Mouse (Mus musculus): ENCODE data around the gene Rab7. TPM values are rescaled to one million over a fixed set of nuclear protein-coding genes. Genes with fewer than 3 reads are reported as not detected.

Rab7 gene
- polyA plus RNA-seq, 1 experiment, result 78.5 TPM

DNA sequence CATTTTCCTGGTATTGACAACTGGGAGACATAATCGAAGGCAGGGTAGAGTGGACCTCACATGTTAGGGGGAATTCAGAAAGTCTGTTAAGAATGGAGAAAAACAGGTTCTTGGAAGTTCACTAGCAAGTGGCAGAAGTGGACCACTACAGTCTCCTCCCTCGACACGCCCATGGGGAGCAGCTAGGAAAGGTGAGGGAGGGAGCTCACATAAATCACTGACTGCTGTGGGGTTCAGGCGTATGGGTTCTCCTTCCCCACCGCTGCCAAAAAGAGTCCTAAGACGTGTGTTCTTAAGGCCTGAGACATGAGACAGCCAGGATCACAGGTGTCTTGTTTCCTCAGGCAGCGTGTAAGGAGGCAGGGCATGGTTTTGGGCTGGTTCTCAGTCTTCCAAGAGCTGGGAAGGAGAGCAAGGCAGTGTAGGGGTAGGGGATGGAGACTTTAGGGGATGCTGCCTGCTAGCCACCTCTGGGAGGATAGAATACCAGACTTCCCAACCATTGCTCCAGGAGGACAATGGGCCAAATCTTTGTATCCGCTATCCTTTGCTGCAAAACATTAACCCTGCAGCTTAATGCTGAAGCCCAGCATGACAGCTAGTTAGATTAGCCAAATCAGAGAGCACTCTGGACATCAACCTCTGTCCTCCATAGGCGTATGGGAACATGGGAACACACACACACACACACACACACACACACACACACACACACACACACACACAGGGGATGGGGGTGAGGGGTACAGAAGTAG, 9.2 kb upstream of the Rab7 start:
- no peak for TF ChIP-seq POLR2A (IDR thresholded peaks at IDR 0.05; ENCODE audit: low read depth, low read length)
- no peak for TF ChIP-seq CTCF (IDR thresholded peaks at IDR 0.05; ENCODE audit: extremely low read depth, insufficient read length, insufficient replicate concordance, low read depth, low read length)
- Histone ChIP-seq H3K4me1 (ENCODE audit: control insufficient read depth, insufficient read depth, insufficient read length, low read length) (peaks cover 17% of the 10 kb centered on the region; the same call in 1 of the 2 replicates), H3K27me3 (ENCODE audit: control insufficient read depth, insufficient read depth, low read length) (peaks cover 3% of the 10 kb centered on the region; the same call in 1 of the 2 replicates), H3K27ac (ENCODE audit: insufficient read depth, low read depth, low read length) (no peak overlapping the region), H3K4me3 (ENCODE audit: low read depth, low read length) (no peak overlapping the region), H3K36me3 (ENCODE audit: control insufficient read depth, insufficient read depth, low read length) (no peaks in the 10 kb centered on the region)
- 45% methylated on average over 9 of the region's 9 CpGs for WGBS

- TF ChIP-seq CTCF (IDR thresholded peaks at IDR 0.05; ENCODE audit: extremely low read depth, insufficient read length, insufficient replicate concordance, low read depth, low read length), result no peak
- no peak for TF ChIP-seq POLR2A (IDR thresholded peaks at IDR 0.05; ENCODE audit: low read depth, low read length)
- peaks cover 3% of the 10 kb centered on the region; the same call in 1 of the 2 replicates for H3K27me3 ChIP-seq (ENCODE audit: control insufficient read depth, insufficient read depth, low read length)
- H3K4me3 ChIP-seq (ENCODE audit: low read depth, low read length), result no peak overlapping the region
- no peaks in the 10 kb centered on the region for H3K36me3 ChIP-seq (ENCODE audit: control insufficient read depth, insufficient read depth, low read length)
- WGBS, result 23% methylated on average over 11 of the region's 11 CpGs
- no peak overlapping the region for H3K27ac ChIP-seq (ENCODE audit: insufficient read depth, low read depth, low read length)
- H3K4me1 ChIP-seq (ENCODE audit: control insufficient read depth, insufficient read depth, insufficient read length, low read length), result peaks cover 20% of the 10 kb centered on the region; the same call in 1 of the 2 replicates
Observed at GRCm38 (mm10) chr6:88053228-88054080, 8.4 kb upstream of the Rab7 start.

- Histone ChIP-seq H3K4me1 (ENCODE audit: control insufficient read depth, insufficient read depth, insufficient read length, low read length) (peaks cover 20% of the 10 kb centered on the region; the same call in 1 of the 2 replicates), H3K36me3 (ENCODE audit: control insufficient read depth, insufficient read depth, low read length) (no peaks in the 10 kb centered on the region), H3K27ac (ENCODE audit: insufficient read depth, low read depth, low read length) (no peak overlapping the region), H3K4me3 (ENCODE audit: low read depth, low read length) (no peak overlapping the region), H3K27me3 (ENCODE audit: control insufficient read depth, insufficient read depth, low read length) (peaks cover 3% of the 10 kb centered on the region; the same call in 1 of the 2 replicates)
- 43% methylated on average over 5 of the region's 5 CpGs for WGBS
- no peak for TF ChIP-seq CTCF (IDR thresholded peaks at IDR 0.05; ENCODE audit: extremely low read depth, insufficient read length, insufficient replicate concordance, low read depth, low read length)
- no peak for TF ChIP-seq POLR2A (IDR thresholded peaks at IDR 0.05; ENCODE audit: low read depth, low read length)
Observed at GRCm38 (mm10) chr6:88051206-88051605, 6.1 kb upstream of the Rab7 start.

DNA sequence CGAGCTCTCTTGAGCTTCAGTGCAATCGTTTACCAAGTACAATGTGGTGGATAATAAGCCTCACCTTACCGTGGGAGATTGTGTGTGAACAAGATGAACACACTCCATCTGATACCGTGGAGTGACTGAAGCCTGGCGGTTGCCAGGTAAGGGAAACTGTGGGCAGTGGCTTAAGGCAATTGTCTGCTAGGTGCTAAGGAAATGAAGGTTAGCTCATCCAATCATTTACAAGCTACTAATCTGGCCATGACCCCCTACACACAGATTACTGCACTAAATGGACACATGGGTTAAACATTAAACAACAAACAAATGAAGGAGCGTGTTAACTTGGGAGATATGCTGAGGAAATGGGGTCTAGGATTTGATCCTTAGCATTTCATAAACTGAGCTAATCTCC, 3.9 kb upstream of the Rab7 start:
- Histone ChIP-seq H3K4me1 (ENCODE audit: control insufficient read depth, insufficient read depth, insufficient read length, low read length) (peaks cover 13% of the 10 kb centered on the region; the same call in 1 of the 2 replicates), H3K4me3 (ENCODE audit: low read depth, low read length) (no peak overlapping the region), H3K27ac (ENCODE audit: insufficient read depth, low read depth, low read length) (peak overlapping the region; percentile 45), H3K27me3 (ENCODE audit: control insufficient read depth, insufficient read depth, low read length) (no peaks in the 10 kb centered on the region; the same call in 1 of the 2 replicates), H3K36me3 (ENCODE audit: control insufficient read depth, insufficient read depth, low read length) (no peaks in the 10 kb centered on the region)
- 25% methylated on average over 6 of the region's 6 CpGs for WGBS
- TF ChIP-seq CTCF (IDR thresholded peaks at IDR 0.05; ENCODE audit: extremely low read depth, insufficient read length, insufficient replicate concordance, low read depth, low read length) (no peak), POLR2A (IDR thresholded peaks at IDR 0.05; ENCODE audit: low read depth, low read length) (no peak)

GRCm38 (mm10) chr6:88047853-88048252, 2.8 kb upstream of the Rab7 start:
- TF ChIP-seq CTCF (IDR thresholded peaks at IDR 0.05; ENCODE audit: extremely low read depth, insufficient read length, insufficient replicate concordance, low read depth, low read length), result no peak
- TF ChIP-seq POLR2A (IDR thresholded peaks at IDR 0.05; ENCODE audit: low read depth, low read length), result no peak
- H3K27ac ChIP-seq (ENCODE audit: insufficient read depth, low read depth, low read length), result peak overlapping the region; percentile 2; the same call in 1 of the 2 replicates
- WGBS, result 43% methylated on average over 5 of the region's 5 CpGs

DNA sequence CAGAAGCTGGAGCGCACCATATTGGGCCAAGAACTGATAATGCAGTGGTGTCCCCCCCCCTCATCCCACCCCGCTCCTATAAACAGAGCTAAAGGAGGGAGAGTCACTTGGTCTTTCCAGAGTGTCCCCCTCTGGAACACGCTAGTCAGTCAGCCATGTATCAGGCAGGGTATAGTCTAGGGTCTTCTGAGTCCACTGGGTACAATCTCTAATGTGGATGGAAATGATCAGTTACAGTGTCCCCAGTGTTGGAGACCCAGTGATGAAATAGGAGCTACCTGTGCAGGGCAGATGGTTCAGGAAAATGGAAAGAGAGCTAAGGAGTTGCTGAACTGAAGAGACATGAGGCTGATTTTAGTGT, 316 bp upstream of the Rab7 start:
- H3K27ac ChIP-seq (ENCODE audit: insufficient read depth, low read depth, low read length), result no peak overlapping the region
- H3K4me1 ChIP-seq (ENCODE audit: control insufficient read depth, insufficient read depth, insufficient read length, low read length), result peaks cover 18% of the 10 kb centered on the region
- TF ChIP-seq CTCF (IDR thresholded peaks at IDR 0.05; ENCODE audit: extremely low read depth, insufficient read length, insufficient replicate concordance, low read depth, low read length) (no peak), POLR2A (IDR thresholded peaks at IDR 0.05; ENCODE audit: low read depth, low read length) (no peak)
- no peaks in the 10 kb centered on the region for H3K27me3 ChIP-seq (ENCODE audit: control insufficient read depth, insufficient read depth, low read length)
- peak overlapping the region; percentile 85 for H3K4me3 ChIP-seq (ENCODE audit: low read depth, low read length)
- WGBS, result 28% methylated on average over 3 of the region's 3 CpGs
- H3K36me3 ChIP-seq (ENCODE audit: control insufficient read depth, insufficient read depth, low read length), result no peaks in the 10 kb centered on the region

More at GRCm38 (mm10) chr6:88047853-88048252, 2.8 kb upstream of the Rab7 start:
- peaks cover 15% of the 10 kb centered on the region for H3K4me1 ChIP-seq (ENCODE audit: control insufficient read depth, insufficient read depth, insufficient read length, low read length)
- H3K36me3 ChIP-seq (ENCODE audit: control insufficient read depth, insufficient read depth, low read length), result no peaks in the 10 kb centered on the region
- no peaks in the 10 kb centered on the region; the same call in 1 of the 2 replicates for H3K27me3 ChIP-seq (ENCODE audit: control insufficient read depth, insufficient read depth, low read length)
- H3K4me3 ChIP-seq (ENCODE audit: low read depth, low read length), result no peak overlapping the region

- Histone ChIP-seq H3K4me1 (ENCODE audit: control insufficient read depth, insufficient read depth, insufficient read length, low read length) (peaks cover 14% of the 10 kb centered on the region), H3K27ac (ENCODE audit: insufficient read depth, low read depth, low read length) (peak overlapping the region; percentile 69), H3K4me3 (ENCODE audit: low read depth, low read length) (peak overlapping the region; percentile 85), H3K36me3 (ENCODE audit: control insufficient read depth, insufficient read depth, low read length) (peaks cover 2% of the 10 kb centered on the region; the same call in 1 of the 2 replicates), H3K27me3 (ENCODE audit: control insufficient read depth, insufficient read depth, low read length) (no peaks in the 10 kb centered on the region)
- WGBS, result 4% methylated on average over 3 of the region's 3 CpGs
- TF ChIP-seq POLR2A (IDR thresholded peaks at IDR 0.05; ENCODE audit: low read depth, low read length), result no peak
- no peak for TF ChIP-seq CTCF (IDR thresholded peaks at IDR 0.05; ENCODE audit: extremely low read depth, insufficient read length, insufficient replicate concordance, low read depth, low read length)
Observed at GRCm38 (mm10) chr6:88044234-88044576, 865 bp downstream of the Rab7 start.
